Mouse (Mus musculus): ENCODE measurements at regions not wholly inside any gene's neighbourhood (a gene's known extent, or its start where the extent isn't known, plus 50 kb on each side); places are given as distances from the start of the nearest gene placed in this dataset.
"Not testable (repeated sequence)": the region's sequence is repeated elsewhere in the genome, so short reads cannot be mapped to it uniquely, and the experiment has no call there.

DNA sequence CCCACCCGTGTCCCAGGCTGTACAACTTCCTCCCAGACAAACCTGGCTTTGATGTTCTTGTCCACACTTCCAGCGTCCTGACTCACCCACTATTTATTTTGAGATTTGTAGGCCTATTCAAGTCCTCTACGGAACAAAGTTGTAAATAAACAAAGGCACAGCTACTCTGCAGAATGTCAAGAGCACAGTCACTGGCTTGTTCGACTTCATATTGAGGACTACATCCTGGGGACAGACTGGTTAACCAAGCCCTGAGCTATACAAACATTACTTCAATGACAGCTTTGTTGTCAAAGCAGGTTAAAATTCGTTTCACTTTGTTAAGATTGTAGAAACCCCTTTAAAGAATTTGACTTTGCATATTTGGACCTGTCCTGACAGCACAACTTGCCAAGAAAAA lies 190.3 kb upstream of the Ctso start:
- no peak for DNase-seq

- no peak for DNase-seq
Observed at GRCm38 (mm10) chr3:81750164-81750563, 182.2 kb upstream of the Ctso start.

DNA sequence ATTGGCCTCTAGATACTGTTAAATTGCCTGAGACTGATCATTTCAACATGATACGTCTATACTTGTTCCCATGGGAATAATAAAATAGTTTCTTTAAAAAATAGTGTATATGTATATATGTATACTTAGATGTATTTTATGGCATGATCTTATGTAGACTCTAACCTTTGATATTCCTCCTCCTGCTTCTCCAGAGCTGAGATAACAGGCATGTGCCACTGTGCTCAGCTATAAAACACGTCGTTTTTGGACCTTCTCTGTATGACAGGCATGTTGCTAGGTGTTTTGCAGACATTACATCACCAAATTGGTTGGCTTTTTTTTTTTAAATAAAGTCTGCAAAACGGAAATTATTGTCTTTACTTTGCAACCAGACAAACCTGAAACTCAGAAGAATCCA lies 179.4 kb upstream of the Ctso start:
- no peak for DNase-seq

GRCm38 (mm10) chr3:81760383-81760782 lies 172.0 kb upstream of the Ctso start:
- DNase-seq = no peak

DNA sequence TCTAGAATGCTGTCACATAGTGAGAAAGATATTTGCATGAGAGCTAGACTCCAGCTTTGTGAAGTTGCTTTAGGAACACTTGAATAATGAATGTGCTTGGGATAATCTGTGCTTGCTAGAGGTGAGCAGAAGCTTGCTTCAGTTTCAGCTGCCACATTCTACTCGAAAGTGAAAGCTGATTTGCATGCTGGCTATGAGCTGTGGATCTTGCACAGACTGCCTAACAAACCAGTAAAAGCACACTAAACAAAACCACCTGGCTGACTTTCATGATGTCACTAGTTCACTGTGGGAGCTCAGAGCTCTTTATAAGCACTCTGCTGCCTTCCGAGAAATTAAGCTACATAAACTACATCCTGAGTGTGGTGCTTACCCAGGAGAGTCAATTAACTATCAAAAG lies 171.5 kb upstream of the Ctso start:
- DNase-seq = no peak

DNA sequence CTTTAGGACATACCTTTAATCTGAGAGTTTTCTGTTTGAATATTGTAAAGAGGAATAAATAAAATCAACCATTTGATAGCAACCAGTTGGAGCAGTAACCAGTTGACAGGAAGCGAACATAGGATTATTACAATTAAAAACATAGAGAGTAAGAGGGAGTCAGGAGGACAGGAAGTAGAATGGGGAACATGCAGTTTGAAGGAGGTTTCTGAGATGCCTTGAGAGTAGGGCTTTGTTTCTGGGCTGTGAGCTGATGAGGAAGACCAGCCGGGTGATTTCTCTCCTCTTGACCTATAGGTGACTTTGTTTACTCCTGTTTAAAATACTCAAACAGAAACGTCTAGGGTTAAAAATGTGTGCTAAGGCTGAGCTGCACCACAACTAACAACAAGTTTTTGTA lies 160.6 kb upstream of the Ctso start:
- no peak for DNase-seq

GRCm38 (mm10) chr3:81773012-81773411 lies 159.4 kb upstream of the Ctso start:
- no peak for DNase-seq

DNA sequence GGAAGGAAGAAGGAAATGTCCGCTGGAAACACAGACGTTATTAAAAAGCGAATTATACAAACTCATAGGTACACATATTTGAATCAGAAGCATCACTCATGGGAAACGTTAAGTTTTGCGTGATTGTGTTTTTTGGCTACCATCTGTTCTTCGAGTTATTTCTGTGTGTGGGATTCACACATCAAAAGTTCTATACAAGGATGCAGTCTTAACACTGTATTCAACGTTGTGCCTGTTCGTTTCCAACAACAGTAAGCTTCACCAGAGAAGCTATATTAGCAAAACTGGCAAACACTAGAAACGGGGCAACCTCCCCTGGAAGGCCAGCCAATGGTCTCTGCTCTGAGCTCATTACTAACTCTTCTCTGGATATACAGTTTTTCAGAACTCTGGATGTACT lies 150.3 kb upstream of the Ctso start:
- DNase-seq = no peak

DNA sequence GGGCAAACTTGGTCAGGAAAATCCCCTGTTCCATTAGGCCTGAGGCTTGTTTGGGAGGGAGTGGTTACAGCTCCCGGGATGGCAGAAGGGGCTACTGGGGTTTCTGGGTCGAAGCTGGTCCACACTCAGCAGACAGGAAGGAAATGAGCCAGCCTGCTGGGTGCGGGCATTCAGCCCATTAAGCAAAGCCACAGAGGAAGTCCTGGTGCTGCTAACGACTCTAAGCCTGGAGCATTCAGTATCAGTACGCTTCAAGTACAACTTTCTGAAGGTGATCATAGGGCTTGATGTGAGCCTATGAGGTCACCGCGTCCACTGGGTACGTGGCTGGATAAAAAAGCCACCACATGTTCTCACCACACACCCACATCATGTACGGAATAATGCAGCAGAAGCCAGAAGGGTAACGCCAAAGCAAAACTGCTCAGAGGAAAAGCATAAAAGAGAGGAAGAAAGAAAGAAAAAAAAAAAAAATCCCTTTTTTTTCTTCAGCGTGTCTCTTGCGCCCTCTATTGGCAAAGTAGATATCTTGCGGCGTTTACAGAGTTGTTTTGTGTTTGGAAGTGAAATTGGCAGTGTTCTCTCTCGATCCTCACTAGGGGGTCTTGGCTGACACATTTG lies 149.4 kb upstream of the Ctso start:
- peak; percentile 2 for DNase-seq

DNA sequence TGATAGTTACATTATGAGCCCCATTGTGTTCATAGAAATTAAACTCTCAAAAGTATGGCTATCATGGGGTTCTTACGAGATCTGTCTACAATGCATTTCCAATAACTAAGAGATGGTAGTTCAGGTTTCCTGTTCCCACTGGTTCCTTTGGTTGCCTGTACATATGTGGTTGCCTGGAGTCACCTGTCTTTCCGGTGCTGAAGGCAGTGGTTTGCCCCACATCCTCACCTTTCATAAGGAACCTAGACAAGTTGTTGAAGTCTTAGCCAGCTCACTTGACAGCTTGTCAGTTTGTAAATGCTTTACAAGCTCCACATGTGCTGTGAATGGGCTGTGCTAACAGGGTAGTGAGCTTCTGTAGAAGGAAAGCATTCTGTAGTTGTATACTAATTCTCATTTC lies 143.5 kb upstream of the Ctso start:
- DNase-seq = no peak

- no peak for DNase-seq
Observed at GRCm38 (mm10) chr3:81789664-81790063, 142.7 kb upstream of the Ctso start.

DNA sequence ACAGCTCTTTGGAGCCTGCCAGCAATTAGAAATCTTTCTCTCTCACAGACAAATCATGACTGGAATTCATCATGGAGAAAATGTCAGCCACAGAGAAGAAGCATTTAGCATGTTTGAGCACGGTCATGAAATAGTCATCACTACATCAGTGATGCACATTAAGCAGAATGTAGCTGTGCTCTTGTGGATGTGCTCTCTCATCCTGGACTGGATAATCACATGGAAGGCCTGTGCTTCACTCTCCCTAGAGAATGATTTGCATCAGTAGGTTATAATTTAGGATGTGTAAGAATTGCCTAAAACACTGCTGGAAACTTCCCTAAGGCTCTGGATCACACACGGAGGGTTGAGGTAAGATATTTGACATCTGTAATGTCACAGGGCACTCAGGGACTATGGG lies 130.3 kb upstream of the Ctso start:
- no peak for DNase-seq

- DNase-seq = no peak
Observed at GRCm38 (mm10) chr3:81805745-81806144, 126.7 kb upstream of the Ctso start.

DNA sequence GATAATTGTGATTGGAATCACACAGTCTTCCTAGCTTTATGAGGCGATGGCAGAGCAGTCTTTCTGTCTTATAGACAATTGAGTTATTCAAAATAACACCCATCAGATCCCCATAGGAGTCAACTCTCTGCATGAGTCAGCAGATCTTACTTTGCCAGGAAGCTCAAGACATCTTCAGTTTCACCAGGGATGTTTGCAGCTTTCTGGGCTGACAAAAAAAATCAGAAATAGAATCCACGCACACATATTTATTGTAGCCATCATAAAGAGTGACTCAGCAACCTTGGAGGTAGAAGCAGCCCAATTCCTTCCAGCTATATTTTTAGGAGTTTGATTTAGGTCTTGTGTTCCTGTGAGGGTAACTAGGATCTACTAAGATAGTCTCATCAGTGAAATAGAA lies 122.8 kb upstream of the Ctso start:
- no peak for DNase-seq

DNA sequence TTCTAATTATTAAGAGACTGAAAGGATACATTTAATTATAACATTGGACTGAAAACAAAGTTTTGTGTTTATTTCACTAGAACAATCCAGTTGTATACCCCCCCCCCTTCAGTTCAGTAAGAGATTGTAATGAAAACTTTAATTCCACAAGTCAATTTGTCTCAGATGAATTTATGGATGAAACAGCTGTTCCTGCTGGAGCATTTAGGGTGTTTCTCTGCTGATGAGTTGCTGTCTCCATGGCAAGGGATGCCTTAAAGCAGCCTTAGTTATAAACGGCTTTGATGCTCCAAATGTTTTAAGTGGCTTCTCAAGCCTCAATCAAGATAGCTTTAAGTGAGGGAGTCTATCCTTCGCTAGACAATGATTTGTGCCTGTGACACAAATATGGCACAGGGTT lies 112.1 kb upstream of the Ctso start:
- no peak for DNase-seq

GRCm38 (mm10) chr3:81829525-81829924 lies 102.9 kb upstream of the Ctso start:
- DNase-seq = no peak

DNA sequence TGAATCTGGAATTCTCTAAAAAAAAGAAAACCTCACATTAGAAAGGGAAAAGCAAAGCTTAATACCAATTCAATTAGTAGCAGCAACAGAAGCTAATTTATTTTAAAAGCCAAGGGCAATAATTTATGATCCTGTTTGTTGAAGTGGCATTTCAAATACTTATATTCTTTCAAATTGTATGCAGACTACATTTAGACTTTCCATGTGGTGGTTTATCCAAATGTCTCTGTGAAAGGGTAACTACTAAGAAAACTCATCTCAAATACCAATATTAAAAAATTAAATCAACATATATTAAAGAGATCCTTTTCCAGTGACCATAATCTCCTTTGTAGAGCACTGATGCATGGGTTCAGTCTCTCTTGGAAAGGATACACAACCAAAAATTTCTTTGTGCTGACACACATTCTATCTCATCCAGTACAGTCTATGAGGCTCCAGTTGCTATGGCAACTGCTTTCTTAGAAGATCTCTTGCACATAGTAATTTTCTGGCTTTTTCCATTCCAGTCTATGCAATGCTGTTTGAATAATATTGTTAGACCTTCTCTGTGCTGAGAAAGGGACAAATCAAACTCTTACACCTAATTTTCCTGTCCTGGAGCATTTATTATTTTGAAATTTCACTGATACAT lies 102.3 kb upstream of the Ctso start:
- DNase-seq = no peak

DNA sequence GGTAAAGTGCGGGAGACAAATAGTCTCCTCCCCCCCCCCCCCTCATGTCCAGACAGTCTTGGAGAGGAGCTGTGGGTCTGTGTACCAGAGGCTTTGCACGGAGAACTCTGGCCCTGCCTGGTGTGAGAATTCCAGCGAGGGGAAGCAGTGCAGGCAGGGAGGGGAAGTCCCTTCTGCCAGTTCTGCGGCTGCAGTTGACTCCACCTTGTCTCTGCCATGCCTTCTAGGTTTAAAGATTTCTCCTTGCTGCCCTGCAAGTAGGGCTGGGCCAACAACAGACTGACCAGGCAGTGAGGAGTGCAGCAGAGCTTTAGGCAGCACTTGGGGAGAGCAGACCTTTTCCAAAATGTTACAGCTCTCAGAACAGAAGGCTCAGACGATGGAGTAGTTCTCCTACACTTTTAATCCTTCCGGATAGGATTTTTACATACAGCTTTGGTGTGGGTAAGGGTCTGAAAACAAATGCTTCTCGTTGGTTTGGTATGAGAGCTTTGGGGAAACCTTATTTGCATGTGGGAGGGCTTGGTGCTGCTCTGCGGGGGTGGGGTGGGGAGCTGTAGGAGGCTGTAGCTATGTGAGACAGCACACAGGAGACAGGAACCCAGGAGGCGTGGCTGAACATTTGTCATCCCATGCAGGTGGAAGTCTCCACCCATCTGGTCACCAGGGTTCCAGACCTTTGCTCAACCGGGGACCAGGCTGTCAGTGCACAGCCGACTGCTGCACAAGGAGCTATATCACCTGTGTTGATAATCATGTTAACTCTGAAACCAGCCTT lies 96.8 kb upstream of the Ctso start:
- DNase-seq = no peak

DNA sequence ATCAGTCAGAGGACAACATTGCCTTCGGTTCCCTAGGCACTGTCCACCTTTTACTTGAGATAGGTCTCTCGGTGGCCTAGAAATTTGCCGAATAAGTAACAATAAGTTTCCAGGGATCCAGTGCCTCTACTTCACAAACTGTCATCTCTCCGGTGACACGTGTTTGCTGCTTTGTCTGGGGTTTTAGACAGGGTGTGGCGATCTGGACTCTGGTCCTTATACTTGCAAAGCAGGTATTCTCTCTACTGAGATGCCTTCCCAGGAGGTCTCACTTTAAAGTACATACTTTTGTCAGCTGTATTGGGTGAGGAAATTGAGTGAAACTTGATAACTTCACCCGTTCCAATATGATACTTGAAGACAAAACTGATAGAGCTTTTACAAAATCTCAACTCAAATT lies 95.9 kb upstream of the Ctso start:
- DNase-seq = no peak

GRCm38 (mm10) chr3:81838121-81838520 lies 94.3 kb upstream of the Ctso start:
- DNase-seq = not testable (repeated sequence)

DNA sequence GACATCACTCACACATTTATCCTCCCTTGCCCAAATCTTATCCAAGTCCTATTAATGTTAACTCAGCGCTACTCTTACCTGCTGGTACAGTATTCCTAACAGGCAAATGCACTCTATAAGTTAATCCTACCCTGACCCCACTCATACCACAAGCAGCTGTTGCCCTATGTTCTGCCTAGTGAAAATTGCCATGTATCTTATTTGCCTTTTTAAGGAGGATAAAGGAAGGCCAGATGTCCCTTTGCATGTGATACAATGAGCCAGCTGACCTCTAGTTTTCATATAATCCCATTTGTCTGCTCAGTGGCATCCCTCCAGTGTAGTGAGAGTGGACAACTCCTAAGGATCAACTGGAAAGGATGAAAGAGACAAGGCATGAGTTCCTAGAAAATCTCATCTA lies 67.9 kb upstream of the Ctso start:
- no peak for DNase-seq

All from adrenal gland, postnatal 25 days (tissue).